Mouse (Mus musculus) liver, embryonic 14.5 days (tissue): ENCODE data around the gene Dlgap4. TPM values are rescaled to one million over a fixed set of nuclear protein-coding genes. Genes with fewer than 3 reads are reported as not detected.

Experiments used
- ATAC-seq: fragments of 200-750 bp; cut with Nextera tagmentation; 2 replicates; pipeline ENCODE4 v1.8.0; 2017; ENCODE audit warnings: moderate number of reproducible peaks, mild to moderate bottlenecking, moderate library complexity; ENCODE audit not compliant: insufficient read depth
- DNase-seq, 3 experiments: peaks; one replicate each; pipeline ENCODE4 v3.0.0-alpha.2; 2012 to 2013; ENCODE audit warnings: low read depth in 3 of 3, low spot score in 3 of 3
- H3K27ac ChIP-seq: fragments of 300-500 bp; sonication (generic); 2 replicates; pipeline ENCODE4 v1.5.1; 2014; ENCODE audit warnings: moderate library complexity, mild to moderate bottlenecking, control low read depth, inconsistent platforms
- H3K27me3 ChIP-seq: fragments of 300-500 bp; sonication (generic); 2 replicates; pipeline ENCODE4 v1.6.1; 2014; ENCODE audit warnings: mild to moderate bottlenecking, low read length, moderate library complexity; ENCODE audit not compliant: control insufficient read depth, insufficient read depth
- H3K36me3 ChIP-seq: fragments of 300-500 bp; sonication (generic); replicated peaks from 2 replicates; pipeline ENCODE4 v1.6.1; 2014; ENCODE audit warnings: low read depth; ENCODE audit not compliant: control insufficient read depth, insufficient read depth
- H3K4me1 ChIP-seq, 2 experiments: fragments of 200-500 bp in 1 of 2; fragments of 300-500 bp in 1 of 2; sonication (generic) in 1 of 2; replicated peaks; 2 replicates each; pipeline ENCODE4 v1.6.1; 2012 to 2014; ENCODE audit warnings: antibody characterized with exemption in 1 of 2, inconsistent platforms in 1 of 2, low read length in 1 of 2; ENCODE audit not compliant: control insufficient read depth in 2 of 2, insufficient read depth in 2 of 2
- H3K4me2 ChIP-seq: fragments of 300-500 bp; sonication (generic); 2 replicates; pipeline ENCODE4 v1.6.1; 2014; ENCODE audit warnings: low read depth, mild to moderate bottlenecking, control low read depth, moderate library complexity
- H3K4me3 ChIP-seq, 2 experiments: fragments of 200-500 bp in 1 of 2; fragments of 300-500 bp in 1 of 2; sonication (generic) in 1 of 2; 2 replicates each; pipeline ENCODE4 v1.5.1; 2012 to 2014; ENCODE audit warnings: low read depth in 2 of 2, low read length in 2 of 2, mild to moderate bottlenecking in 2 of 2, control low read depth in 1 of 2, inconsistent platforms in 1 of 2, moderate library complexity in 1 of 2; ENCODE audit not compliant: insufficient read depth in 1 of 2
- H3K9ac ChIP-seq: fragments of 300-500 bp; sonication (generic); replicated peaks from 2 replicates; pipeline ENCODE4 v1.6.1; 2014; ENCODE audit warnings: mild to moderate bottlenecking, control low read depth, moderate library complexity
- H3K9me3 ChIP-seq: fragments of 300-500 bp; sonication (generic); 2 replicates; pipeline ENCODE4 v1.6.1; 2016; ENCODE audit warnings: low read length, mixed read lengths; ENCODE audit not compliant: control insufficient read depth
- CTCF ChIP-seq: IDR thresholded peaks from 2 replicates; pipeline ENCODE4 v1.5.1; 2016; ENCODE audit warnings: antibody characterized with exemption, low read depth, control low read depth
- EP300 ChIP-seq: IDR thresholded peaks from 2 replicates; pipeline ENCODE4 v1.6.1; 2016; ENCODE audit warnings: antibody characterized with exemption, low read depth
- WGBS: fragments of 180-500 bp; shearing (Covaris S2); extraction: QIAGEN DNeasy Blood & Tissue Kit; methylation state at CpG from one replicate; pipeline ENCODE4 v1.1.7; 2014; ENCODE audit not compliant: insufficient replicate concordance; 5-methylcytosine and 5-hydroxymethylcytosine counted together
- polyA plus RNA-seq, 2 experiments: library from polyadenylated mRNA; depleted of rRNA in 1 of 2; stranded (reverse) in 1 of 2; unstranded in 1 of 2; fragments of >200 nt; fragmentation: Nextera tagmentation in 1 of 2; extraction: Ambion mirVana in 1 of 2; gene quantifications; 2 replicates each; pipeline versions ENCODE4 v1.2.1 to v1.2.3; 2012 to 2014

Gene Dlgap4
- polyA plus RNA-seq, 2 experiments: 6.6 to 9.7 TPM

DNA sequence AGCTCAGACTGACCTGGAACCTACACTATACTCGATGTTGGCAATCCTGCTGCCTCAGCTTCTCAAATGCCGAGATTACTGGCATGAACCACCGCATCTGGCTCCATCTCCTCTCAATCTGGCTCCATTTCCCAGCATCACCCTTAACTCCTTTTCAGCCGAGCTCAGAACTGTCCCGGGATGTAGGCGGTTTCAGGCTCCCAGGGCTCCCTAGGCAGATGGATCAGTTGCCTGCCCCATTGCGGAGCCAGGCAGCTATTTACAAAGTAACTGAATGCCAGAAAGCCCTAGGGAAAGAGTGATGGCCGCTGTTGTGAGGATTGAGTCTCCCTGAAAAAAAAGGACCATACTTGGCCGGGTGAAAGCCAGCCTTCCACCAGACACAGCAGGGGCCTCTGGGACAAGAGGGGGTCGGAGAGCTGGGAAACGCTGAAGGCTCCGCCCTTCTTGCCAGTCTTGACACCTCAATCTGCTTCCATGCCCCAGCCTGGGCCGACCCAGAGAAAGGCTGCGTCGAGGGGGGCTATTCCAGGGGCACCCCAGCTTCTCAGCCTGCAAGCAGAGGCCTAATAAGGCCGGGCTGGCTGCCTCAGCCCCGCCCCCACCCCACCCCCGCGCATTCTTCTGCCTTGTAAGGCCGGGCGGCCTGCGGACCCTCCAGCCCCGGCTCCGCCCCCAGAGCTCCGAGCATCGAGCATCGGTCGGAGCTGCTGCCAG lies 161.4 kb downstream of the Dlgap4 start, which contains the start of gene Myl9:
TSS of gene Myl9 (plus strand) at position 683 of the 717 bp plus-strand sequence.
- H3K27ac ChIP-seq: no peak within 1 kb of the TSS

GRCm38 (mm10) chr2:156775455-156776435 lies 162.2 kb downstream of the Dlgap4 start:
- no peaks in the 10 kb centered on the region for H3K9me3 ChIP-seq
- peak overlapping the region; percentile 15 to 33; a peak in 3 of 4 replicates for H3K4me3 ChIP-seq
- H3K4me1 ChIP-seq: peaks cover 3 to 14% of the 10 kb centered on the region in 2 experiments
- DNase-seq: no peak
- no peak overlapping the region for H3K27ac ChIP-seq
- ATAC-seq: no peak
- WGBS: 27% methylated on average over 17 of the region's 17 CpGs
- no peaks in the 10 kb centered on the region for H3K36me3 ChIP-seq
- H3K9ac ChIP-seq: no peak overlapping the region
- TF ChIP-seq CTCF (no peak), EP300 (no peak)
- peak overlapping the region; percentile 48 for H3K4me2 ChIP-seq
- H3K27me3 ChIP-seq: peaks cover 3% of the 10 kb centered on the region; the same call in 1 of the 2 replicates

More for the DNA sequence above, 161.4 kb downstream of the Dlgap4 start, which contains the start of gene Myl9:
- TF ChIP-seq EP300 (no peak), CTCF (no peak)
- peaks cover 3% of the 10 kb centered on the region; the same call in 1 of the 2 replicates for H3K27me3 ChIP-seq
- no peak for DNase-seq
- H3K36me3 ChIP-seq: no peaks in the 10 kb centered on the region
- H3K4me1 ChIP-seq: peaks cover 0 to 9% of the 10 kb centered on the region in 2 experiments; a peak in 2 of 4 replicates
- peak; percentile 34 for ATAC-seq
- H3K9me3 ChIP-seq: no peaks in the 10 kb centered on the region
- H3K4me3 ChIP-seq: peak within 1 kb of the TSS; percentile 15 to 33
- WGBS: 14% methylated on average over 28 of the region's 28 CpGs
- H3K4me2 ChIP-seq: peak within 1 kb of the TSS; percentile 48
- H3K9ac ChIP-seq: no peak within 1 kb of the TSS

DNA sequence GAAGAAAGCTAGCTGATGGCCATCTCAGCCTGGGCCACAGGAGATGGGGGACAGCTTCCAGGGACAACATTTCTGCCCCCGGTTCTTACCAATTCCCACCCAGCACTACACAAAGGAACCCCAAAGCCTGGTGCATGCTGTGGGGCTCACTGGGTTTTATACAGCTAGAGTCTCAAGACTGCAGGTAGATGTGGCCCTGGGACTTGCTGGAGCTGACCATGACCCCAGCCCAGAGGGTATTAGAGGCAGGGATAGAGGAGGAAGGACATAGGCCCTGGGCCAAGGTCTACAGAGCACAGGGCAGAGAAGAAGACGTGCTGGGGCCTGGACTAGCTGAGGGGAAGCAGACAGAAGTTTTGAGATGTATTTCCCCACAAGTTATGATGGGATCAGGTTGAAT lies 163.4 kb downstream of the Dlgap4 start:
- 82% methylated on average over 2 of the region's 2 CpGs for WGBS
- no peaks in the 10 kb centered on the region for H3K36me3 ChIP-seq
- no peak overlapping the region for H3K4me2 ChIP-seq
- no peak for ATAC-seq
- peaks cover 15 to 26% of the 10 kb centered on the region in 2 experiments for H3K4me1 ChIP-seq
- no peaks in the 10 kb centered on the region for H3K9me3 ChIP-seq
- H3K9ac ChIP-seq: no peak overlapping the region
- H3K27me3 ChIP-seq: peaks cover 3% of the 10 kb centered on the region; the same call in 1 of the 2 replicates
- H3K27ac ChIP-seq: no peak overlapping the region
- DNase-seq: no peak
- no peak overlapping the region for H3K4me3 ChIP-seq
- TF ChIP-seq CTCF (no peak), EP300 (no peak)

GRCm38 (mm10) chr2:156777326-156778004 lies 164.0 kb downstream of the Dlgap4 start:
- peaks cover 20 to 31% of the 10 kb centered on the region in 2 experiments for H3K4me1 ChIP-seq
- WGBS: 37% methylated on average over 7 of the region's 7 CpGs
- no peak overlapping the region for H3K27ac ChIP-seq
- ATAC-seq (no peak), DNase-seq (no peak)
- no peak overlapping the region for H3K4me3 ChIP-seq
- no peak overlapping the region for H3K9ac ChIP-seq
- 0 out of 2 replicates have a peak, but pooled peaks have one; percentile 17 for TF ChIP-seq CTCF
- TF ChIP-seq EP300: no peak
- H3K36me3 ChIP-seq: no peaks in the 10 kb centered on the region
- H3K27me3 ChIP-seq: peaks cover 3% of the 10 kb centered on the region; the same call in 1 of the 2 replicates
- no peak overlapping the region for H3K4me2 ChIP-seq
- H3K9me3 ChIP-seq: no peaks in the 10 kb centered on the region
